Mouse (Mus musculus) layer of hippocampus, adult 18-20 months (tissue): Measurements from ENCODE around the gene Crnkl1. TPM values are rescaled to one million over a fixed set of nuclear protein-coding genes. Genes with fewer than 3 reads are reported as not detected.
"Not testable (repeated sequence)": the region's sequence is repeated elsewhere in the genome, so short reads cannot be mapped to it uniquely, and the experiment has no call there.

Experiments
- DNase-seq, 2 experiments: peaks; one replicate each; pipeline ENCODE4 v3.0.0; 2022; ENCODE audit warnings: low spot score in 2 of 2
- total RNA-seq, 2 experiments: library from RNA; stranded (reverse); gene quantifications; 2 replicates each; pipeline ENCODE4 v1.2.3; 2021

Crnkl1 gene
- total RNA-seq, 2 experiments from 2014 or later, result 23.1 to 23.2 TPM

- DNase-seq, result no peak
Measured at GRCm38 (mm10) chr2:145920941-145921650, 13.7 kb downstream of the Crnkl1 start.

GRCm38 (mm10) chr2:145905884-145906283, 28.9 kb downstream of the Crnkl1 start:
- DNase-seq, result not testable (repeated sequence)

GRCm38 (mm10) chr2:145905156-145905555, 29.7 kb downstream of the Crnkl1 start:
- no peak for DNase-seq

GRCm38 (mm10) chr2:145903983-145904616, 30.7 kb downstream of the Crnkl1 start:
- no peak for DNase-seq

- DNase-seq, result peak; percentile 85 to 93
Measured at GRCm38 (mm10) chr2:145903061-145903901, 31.5 kb downstream of the Crnkl1 start.

GRCm38 (mm10) chr2:145901861-145902260, 33.0 kb downstream of the Crnkl1 start, which contains the start of gene Naa20:
Gene Naa20, plus strand, starts transcription at chr2:145902099.
- no peak for DNase-seq

GRCm38 (mm10) chr2:145900318-145900717, 34.5 kb downstream of the Crnkl1 start:
- not testable (repeated sequence) for DNase-seq

- no peak for DNase-seq
Measured at GRCm38 (mm10) chr2:145898106-145898505, 36.7 kb downstream of the Crnkl1 start.

- DNase-seq, result no peak
Measured at GRCm38 (mm10) chr2:145893756-145894155, 41.1 kb downstream of the Crnkl1 start.

- no peak for DNase-seq
Measured at GRCm38 (mm10) chr2:145890571-145890970, 44.2 kb downstream of the Crnkl1 start.

- peak; percentile 50 to 70 for DNase-seq
Measured at GRCm38 (mm10) chr2:145888766-145889480, 45.9 kb downstream of the Crnkl1 start.

- peak in 1 of 2 experiments; percentile 51 for DNase-seq
Measured at GRCm38 (mm10) chr2:145887937-145888765, 46.7 kb downstream of the Crnkl1 start.

GRCm38 (mm10) chr2:145884913-145885785, 49.7 kb downstream of the Crnkl1 start:
- peak in 1 of 2 experiments; percentile 40 for DNase-seq

- DNase-seq, result no peak
Measured at GRCm38 (mm10) chr2:145884036-145884912, 50.5 kb downstream of the Crnkl1 start.

- no peak for DNase-seq
Measured at GRCm38 (mm10) chr2:145882398-145882797, 52.4 kb downstream of the Crnkl1 start.

- no peak for DNase-seq
Measured at GRCm38 (mm10) chr2:145881932-145882331, 52.9 kb downstream of the Crnkl1 start.

GRCm38 (mm10) chr2:145880887-145881747, 53.7 kb downstream of the Crnkl1 start:
- DNase-seq, result no peak
